Mouse (Mus musculus) splenic B cell, adult 2 months (primary cell): Measurements from ENCODE around the gene Ccdc62.
A peak's percentile ranks its signal among the peaks of the same experiment; 100 is the strongest.

Experiments used
- DNase-seq: peaks from one replicate; pipeline ENCODE4 v3.0.0-alpha.2; 2011; ENCODE audit warnings: low read depth, low spot score
- H3K27me3 ChIP-seq: 2 replicates; pipeline ENCODE4 v1.6.1; 2012; ENCODE audit warnings: mild to moderate bottlenecking, low read length, moderate library complexity, mixed read lengths; ENCODE audit not compliant: control insufficient read depth, poor library complexity, insufficient read depth, severe bottlenecking
- H3K36me3 ChIP-seq: 2 replicates; pipeline ENCODE4 v1.6.1; 2012; ENCODE audit warnings: mild to moderate bottlenecking, low read length, moderate library complexity, mixed read lengths; ENCODE audit not compliant: control insufficient read depth, poor library complexity, insufficient read depth, severe bottlenecking

Gene Ccdc62

DNA sequence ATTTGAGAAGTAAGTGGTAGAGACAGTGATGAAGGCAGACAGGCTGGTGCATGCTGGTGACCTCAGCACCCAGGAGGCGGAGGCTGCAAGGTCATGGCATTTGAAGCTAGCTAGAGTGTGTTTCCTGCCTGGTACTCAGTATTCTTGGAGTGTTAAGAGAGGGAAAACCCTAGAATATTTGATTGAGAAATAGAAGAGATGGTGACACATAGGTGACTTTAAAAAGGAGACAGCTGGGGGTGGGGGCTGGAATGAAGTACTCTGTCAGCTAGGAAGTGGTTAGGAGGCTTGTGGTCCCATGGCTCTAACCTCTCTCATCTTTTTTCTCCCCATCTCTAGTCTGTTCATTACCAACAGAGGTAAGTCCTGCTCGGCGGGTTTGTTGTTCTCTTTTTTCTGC is 15.6 kb upstream of the Ccdc62 start:
- DNase-seq, result peak; percentile 52
- Histone ChIP-seq H3K27me3 (no peaks in the 10 kb centered on the region), H3K36me3 (peaks cover 19% of the 10 kb centered on the region)

DNA sequence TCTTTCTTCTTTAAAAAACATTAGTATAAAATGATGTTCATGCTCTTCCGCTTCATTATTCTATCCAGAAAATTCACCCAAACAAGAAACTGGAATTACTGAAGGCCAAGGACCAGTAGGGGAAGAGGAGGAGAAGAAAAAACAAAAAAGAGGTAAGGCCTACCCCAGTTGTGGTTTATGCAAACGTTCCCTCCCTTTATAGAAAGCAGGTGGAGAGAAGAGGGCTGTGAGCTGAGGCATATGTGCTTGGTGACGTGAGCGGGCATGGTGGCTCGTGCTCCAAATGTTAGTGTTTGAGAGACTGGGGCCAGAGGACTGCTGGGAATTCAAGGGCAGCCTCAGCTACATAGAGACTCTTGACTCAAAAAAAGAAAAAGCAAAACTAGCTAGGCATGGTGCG is 8.4 kb upstream of the Ccdc62 start:
- DNase-seq, result peak; percentile 41
- Histone ChIP-seq H3K36me3 (peaks cover 25% of the 10 kb centered on the region), H3K27me3 (no peaks in the 10 kb centered on the region)

DNA sequence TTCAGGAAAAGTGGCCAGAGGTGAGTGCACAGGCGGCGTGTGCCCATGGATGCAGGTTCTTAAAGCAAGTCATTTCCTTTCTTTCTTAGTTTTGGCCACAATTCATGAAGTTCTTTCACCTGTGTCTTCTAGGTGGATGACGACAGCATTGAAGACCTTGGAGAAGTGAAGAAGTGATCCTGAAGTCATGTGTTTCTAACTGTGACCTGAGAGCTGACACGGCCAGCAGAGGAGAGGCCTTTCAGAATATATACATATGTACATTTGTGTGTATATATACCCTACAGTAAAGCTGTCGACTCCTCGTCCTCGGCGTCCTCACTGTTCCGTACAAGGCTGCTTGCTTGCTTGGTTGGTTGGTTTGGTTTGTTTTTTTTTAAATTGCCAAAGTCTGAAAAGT is 3.4 kb upstream of the Ccdc62 start, which contains the start of gene Gm43518:
TSS of gene Gm43518 (plus strand) at position 301 of the 400 bp plus-strand sequence.
- Histone ChIP-seq H3K27me3 (no peaks in the 10 kb centered on the region), H3K36me3 (peaks cover 19% of the 10 kb centered on the region; the same call in 1 of the 2 replicates)
- no peak for DNase-seq

DNA sequence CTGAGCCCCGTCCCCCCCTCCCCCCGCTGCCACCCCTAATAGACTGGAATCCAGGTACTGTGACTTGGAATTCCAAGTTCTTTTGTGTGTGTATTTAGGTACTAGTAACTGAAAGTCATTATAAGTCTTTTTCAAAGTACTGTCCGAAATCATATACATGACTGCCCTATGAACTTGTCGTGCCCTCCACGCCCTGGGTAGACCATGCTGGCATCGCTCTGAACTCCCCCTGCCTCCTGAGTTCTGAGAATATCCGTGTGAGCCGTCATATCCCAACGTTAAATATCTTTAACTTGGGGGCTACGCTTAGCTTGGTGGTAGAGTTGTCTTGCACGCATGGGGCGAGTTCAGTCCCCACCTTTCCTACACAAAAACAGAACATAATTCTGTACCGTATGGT is 652 bp downstream of the Ccdc62 start:
- H3K36me3 ChIP-seq, result peaks cover 5% of the 10 kb centered on the region; the same call in 1 of the 2 replicates

DNA sequence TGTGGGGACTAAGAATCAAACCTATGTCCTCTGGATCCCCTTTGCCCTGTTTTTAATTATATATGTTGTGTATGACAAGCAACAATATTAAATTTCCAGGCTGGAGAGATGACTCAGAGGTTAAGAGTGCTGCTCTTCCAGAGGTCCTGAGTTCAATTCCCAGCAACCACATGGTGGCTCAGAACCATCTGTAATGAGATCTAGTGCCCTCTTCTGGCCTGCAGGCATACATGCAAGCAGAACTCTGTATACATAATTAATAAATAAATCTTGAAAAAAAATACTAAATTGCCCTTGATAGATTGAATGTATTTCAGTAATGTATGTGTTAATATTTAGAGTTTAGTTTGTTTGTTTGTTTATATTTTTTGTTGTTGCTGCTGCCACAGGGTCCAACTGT is 2.4 kb downstream of the Ccdc62 start:
- DNase-seq, result no peak
- peaks cover 4% of the 10 kb centered on the region; the same call in 1 of the 2 replicates for H3K36me3 ChIP-seq

More for the DNA sequence above, 652 bp downstream of the Ccdc62 start:
- no peaks in the 10 kb centered on the region for H3K27me3 ChIP-seq
- no peak for DNase-seq

DNA sequence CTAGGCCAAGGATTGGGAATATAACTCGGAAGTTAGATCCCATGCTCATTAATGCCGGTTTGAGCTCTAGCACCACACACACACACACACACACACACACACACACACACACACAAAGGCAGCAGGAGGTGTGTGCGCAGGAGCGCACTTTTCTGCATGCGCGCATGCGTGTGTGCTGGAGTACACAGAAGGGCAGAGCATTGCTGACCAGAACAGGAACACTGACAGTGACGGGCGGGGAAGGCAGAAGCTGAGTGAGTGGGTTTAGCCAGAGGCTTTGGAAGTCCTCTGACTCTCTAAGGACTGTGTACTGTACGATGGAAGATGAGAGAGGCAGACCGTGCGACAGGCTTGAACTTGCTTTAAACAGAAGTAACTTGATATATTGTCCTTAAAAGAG is 3.1 kb downstream of the Ccdc62 start:
- DNase-seq, result no peak
- Histone ChIP-seq H3K36me3 (no peaks in the 10 kb centered on the region), H3K27me3 (no peaks in the 10 kb centered on the region)

More for the DNA sequence above, 2.4 kb downstream of the Ccdc62 start:
- H3K27me3 ChIP-seq, result no peaks in the 10 kb centered on the region

DNA sequence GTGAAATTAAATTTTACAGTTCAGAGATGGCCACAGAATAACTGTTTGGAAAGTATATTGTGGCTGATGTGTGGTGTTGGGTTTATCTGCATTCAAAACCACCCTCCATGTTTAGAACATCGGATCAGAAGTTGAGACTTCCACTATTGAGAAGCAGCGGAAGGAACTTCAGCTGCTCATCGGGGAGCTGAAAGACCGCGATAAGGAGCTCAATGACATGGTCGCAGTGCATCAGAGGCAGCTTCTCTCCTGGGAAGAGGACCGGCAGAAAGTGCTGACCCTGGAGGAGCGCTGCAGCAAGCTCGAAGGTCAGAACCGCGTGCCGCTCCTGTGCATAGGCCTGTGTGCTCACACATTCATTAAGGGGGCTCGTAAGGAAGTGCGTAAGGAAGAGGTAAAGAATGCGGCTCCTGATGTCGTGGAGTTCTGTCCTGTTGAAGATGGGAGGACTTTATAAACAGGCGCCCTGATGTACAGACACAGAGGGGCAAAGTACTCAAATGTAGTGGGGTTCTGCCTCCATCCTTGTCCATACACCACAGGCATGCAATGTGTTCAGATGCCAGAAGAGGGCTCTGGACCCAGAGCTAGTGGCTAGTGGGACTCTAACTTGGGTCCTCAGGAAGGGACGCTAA is 3.6 kb downstream of the Ccdc62 start:
- Histone ChIP-seq H3K36me3 (no peaks in the 10 kb centered on the region), H3K27me3 (no peaks in the 10 kb centered on the region)
- DNase-seq, result peak; percentile 41

DNA sequence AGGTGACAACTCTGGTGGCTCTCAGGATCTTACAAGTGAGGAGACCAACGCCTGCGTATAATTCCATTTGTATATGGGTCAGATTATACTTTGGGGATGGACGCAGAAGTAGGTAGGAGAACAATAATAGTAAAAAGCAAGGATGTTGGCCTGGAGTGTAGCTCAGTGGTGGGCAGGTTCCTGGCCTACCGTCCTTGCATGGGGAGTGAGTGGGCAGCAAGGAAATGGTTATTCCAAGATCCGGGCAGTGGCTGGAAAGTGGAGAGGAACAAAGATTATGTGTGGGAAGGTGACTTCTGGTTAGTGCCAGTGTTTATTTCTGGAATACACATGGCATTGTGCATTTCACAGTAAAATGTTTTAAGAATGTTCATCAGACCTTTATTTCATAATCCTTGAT is 5.5 kb downstream of the Ccdc62 start:
- DNase-seq, result no peak

DNA sequence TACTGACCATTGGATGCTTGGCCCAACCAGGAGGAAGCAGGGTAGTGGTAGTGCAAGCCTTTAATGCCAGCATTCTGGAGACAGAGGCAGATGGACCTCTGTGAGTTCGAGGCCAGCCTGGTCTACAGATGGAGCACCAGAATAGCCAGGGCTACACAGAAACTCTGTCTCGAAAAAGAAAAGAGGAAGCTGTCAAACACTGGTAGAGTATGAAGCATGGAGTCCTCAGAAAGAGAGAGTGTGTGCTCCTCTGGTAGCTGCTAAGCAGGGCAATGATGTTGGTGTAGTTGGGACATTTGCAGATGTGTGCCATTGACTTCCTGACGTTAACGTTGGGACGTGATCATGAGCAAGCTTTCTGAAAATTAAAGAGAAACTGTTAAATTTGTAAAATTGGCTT is 8.0 kb downstream of the Ccdc62 start:
- Histone ChIP-seq H3K36me3 (no peaks in the 10 kb centered on the region), H3K27me3 (no peaks in the 10 kb centered on the region)
- peak; percentile 40 for DNase-seq

More for the DNA sequence above, 5.5 kb downstream of the Ccdc62 start:
- H3K27me3 ChIP-seq, result no peaks in the 10 kb centered on the region
- no peaks in the 10 kb centered on the region for H3K36me3 ChIP-seq

DNA sequence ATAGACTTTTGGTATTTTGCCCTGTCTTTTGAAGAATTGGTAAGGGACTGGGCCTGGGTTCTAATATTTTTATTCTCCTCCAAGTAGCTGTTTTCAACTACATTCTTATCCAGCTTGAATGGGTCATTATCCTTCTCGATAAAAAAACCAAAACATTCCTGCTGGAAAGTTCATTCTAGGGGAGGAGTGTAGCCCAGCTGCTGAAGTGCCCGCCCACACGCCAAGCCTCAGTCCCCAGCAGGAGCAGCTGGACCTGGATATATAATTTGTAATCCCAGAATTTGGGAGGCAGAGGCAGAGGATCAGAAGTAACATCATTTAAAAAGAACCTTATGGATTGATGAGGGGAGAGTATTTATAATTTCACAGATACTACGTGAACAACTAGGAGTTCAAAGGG is 16.1 kb downstream of the Ccdc62 start:
- Histone ChIP-seq H3K27me3 (no peaks in the 10 kb centered on the region), H3K36me3 (no peaks in the 10 kb centered on the region; the same call in 1 of the 2 replicates)
- DNase-seq, result no peak

DNA sequence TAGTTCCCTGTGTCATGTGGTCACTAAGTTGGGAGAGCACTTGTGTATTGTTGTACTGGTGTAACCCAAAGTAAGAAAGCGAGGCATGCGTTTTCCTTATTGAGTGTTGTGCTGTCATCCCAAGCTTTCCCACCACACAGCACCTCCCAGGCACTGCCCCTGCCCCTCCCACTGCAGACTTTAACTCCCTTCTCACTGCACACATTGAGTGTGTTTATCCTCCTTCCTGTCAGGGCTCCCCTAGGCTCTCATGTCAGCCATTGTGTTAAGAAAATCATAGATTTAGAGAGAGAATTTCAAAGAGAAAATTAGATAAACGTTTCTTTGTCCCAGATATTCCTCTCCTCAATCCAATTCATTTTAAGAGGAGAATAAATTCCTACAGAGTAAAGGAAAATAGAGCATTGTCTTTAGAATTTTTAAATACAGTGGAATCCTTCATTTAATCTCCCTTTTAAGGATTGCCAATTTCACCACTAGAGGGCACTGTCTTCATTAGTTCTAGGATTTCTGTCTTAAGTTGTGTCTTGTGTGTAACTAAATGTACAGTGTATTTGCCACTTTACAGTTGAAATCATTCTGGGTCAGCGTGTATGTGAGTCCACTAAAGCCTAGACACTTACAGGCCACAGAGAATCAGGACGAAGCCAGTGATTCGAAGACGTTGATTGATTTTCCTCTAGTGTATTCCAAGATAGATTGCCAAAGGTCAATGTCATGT is 16.7 kb downstream of the Ccdc62 start:
- DNase-seq, result peak; percentile 86
- H3K27me3 ChIP-seq, result no peaks in the 10 kb centered on the region
- no peaks in the 10 kb centered on the region; the same call in 1 of the 2 replicates for H3K36me3 ChIP-seq

DNA sequence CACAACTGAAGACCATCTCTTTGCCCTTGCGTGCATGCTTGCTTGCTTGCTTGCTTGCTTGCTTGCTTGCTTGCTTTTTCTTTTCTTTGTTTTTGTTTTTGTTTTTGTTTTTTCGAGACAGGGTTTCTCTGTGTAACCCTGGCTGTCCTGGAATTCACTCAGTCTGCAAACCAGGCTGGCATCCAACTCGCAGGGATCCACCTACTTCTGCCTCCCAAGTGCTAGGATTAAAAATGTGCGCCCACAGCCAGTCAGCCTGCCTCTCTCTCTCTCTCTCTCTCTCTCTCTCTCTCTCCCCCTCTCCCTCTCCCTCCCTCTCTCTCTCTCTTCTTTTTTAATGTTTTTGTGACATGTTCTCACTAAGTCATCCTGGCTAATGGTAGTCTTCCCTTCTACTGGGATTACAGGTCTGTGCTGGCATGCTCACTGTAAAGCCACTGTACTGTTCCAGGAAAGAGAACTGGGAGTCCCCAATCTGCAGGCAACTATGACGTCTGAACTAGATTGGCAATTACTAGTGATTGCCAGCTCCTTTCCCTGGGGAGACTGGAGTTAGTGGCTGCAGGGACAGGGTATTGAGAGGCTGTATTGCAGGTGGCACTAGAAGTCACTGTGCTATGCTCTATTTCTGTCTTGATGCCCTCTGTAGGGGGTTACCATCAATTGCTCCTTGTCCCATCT is 22.0 kb downstream of the Ccdc62 start:
- no peak for DNase-seq
- H3K27me3 ChIP-seq, result no peaks in the 10 kb centered on the region

DNA sequence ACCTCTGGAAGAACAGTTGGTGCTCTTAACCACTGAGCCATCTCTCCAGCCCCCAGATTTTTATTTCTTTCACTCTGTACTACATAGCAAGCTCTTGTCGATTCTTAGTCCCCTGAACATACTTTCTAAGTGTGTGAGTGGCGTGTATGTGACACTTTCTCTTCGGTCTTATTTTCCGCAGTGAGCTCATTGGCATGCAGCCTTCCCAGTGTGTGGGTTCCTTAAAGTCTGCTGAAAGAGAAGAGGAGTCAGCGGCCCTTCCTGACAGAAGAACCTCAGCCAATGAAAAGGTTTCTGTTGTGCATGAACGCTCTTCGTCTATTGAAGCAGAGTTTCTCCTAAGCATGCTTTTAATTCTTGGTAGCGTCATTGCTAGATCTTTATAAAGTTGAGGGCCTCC is 26.7 kb downstream of the Ccdc62 start:
- Histone ChIP-seq H3K27me3 (no peaks in the 10 kb centered on the region), H3K36me3 (no peaks in the 10 kb centered on the region)
- DNase-seq, result no peak

More for the DNA sequence above, 22.0 kb downstream of the Ccdc62 start:
- H3K36me3 ChIP-seq, result no peaks in the 10 kb centered on the region; the same call in 1 of the 2 replicates

DNA sequence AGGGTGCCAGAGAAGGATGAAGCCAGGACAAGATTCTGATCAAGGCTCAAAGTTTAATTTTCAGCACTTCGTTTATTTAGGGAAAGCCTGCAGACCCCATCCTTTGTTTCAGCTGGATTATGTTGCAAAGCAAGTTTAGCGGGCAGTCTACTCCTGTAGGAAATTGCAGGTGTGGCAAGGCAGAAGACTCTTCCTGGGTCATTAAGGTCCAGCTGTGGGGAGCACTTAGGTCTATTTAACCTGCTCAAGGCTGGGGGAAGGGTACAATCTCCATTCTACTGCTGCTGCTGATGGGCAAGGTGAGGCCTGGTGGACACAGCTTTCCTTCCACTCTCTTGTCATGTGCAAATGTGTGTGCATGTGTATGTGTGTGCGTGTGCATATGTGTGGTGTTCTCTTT is 28.5 kb downstream of the Ccdc62 start:
- no peaks in the 10 kb centered on the region for H3K36me3 ChIP-seq
- H3K27me3 ChIP-seq, result no peaks in the 10 kb centered on the region
- no peak for DNase-seq

DNA sequence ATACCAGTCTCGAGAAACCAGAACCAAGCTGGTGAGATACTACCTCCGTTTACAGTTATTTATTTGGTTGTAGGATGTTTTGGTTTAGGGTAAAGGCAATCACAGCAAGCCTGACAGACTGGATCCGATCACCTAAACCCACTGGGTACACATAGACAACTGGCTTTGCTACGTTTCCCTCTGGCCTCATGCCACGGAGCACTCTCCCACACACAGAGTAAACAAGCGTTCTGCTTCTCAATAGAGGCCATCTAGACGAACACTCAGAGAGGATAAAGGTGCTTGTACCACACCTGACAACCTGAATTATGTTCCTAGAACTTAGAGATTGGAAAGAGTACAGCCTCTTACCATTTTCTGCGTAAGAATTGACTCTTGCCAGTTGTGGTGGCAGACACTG is 29.6 kb downstream of the Ccdc62 start:
- Histone ChIP-seq H3K36me3 (no peaks in the 10 kb centered on the region), H3K27me3 (no peaks in the 10 kb centered on the region)
- DNase-seq, result no peak
